Mouse (Mus musculus) liver, postnatal 0 days (tissue): ENCODE results near the gene Clybl.

Source experiments
- CTCF ChIP-seq: sonication (generic); IDR thresholded peaks from 2 replicates; pipeline ENCODE4 v1.5.1; 2016; ENCODE audit warnings: antibody characterized with exemption, low read depth
- EP300 ChIP-seq: IDR thresholded peaks from 2 replicates; pipeline ENCODE4 v1.6.1; 2016; ENCODE audit warnings: antibody characterized with exemption, low read depth, mild to moderate bottlenecking

GRCm38 (mm10) chr14:122229988-122230387, 48.5 kb downstream of the Clybl start:
- TF ChIP-seq CTCF (no peak), EP300 (no peak)
